8 mouse cellular contexts compared by ENCODE assay signal in genomic region chr5:65038811-65039571, GRCm38 (mm10). TPM values are rescaled to one million over a fixed set of nuclear protein-coding genes. Genes with fewer than 3 reads are reported as not detected.
DNase-seq lines count a peak whose midpoint lies in the region; ATAC-seq lines count a peak whose summit lies in the region.
"Had no signal": no experiment of that assay in that cellular context is flagged by ENCODE, and none has a peak within 500 bp of the region (broad histone marks: within the 10 kb centered on the region; RNA-seq: fewer than 3 reads in every experiment).

No protein-coding gene starts in this region.

- peaks cover 11% of the 10 kb centered on the region; the same call in 1 of the 2 replicates for H3K36me3 ChIP-seq in kidney, embryonic 16.5 days (ENCODE audit: insufficient read depth, low read length)

- H3K27ac ChIP-seq in kidney, embryonic 16.5 days (ENCODE audit: low read length): peak overlapping the region; percentile 68

- ATAC-seq in kidney, embryonic 16.5 days (ENCODE audit: low FRiP score, low TSS enrichment): peak; percentile 55
- ATAC-seq in megakaryocyte progenitor cell, adult 5-6 weeks (replicated peaks; ENCODE audit: poor library complexity): no peak

- H3K27me3 ChIP-seq in kidney, embryonic 16.5 days (ENCODE audit: insufficient read depth, low read length): no peaks in the 10 kb centered on the region

- H3K9ac ChIP-seq in kidney, embryonic 16.5 days (replicated peaks; ENCODE audit: low read length): no peak overlapping the region

- 60% methylated on average over 11 of the region's 11 CpGs for WGBS in kidney, embryonic 16.5 days

- DNase-seq in ovary, postnatal 36 days (ENCODE audit: low spot score): peak; percentile 39
- no peak for DNase-seq in ovary, postnatal 10 days (ENCODE audit: low spot score)
- peak; percentile 21 for DNase-seq in heart, adult 8-10 months (ENCODE audit: low spot score)
- DNase-seq in right cerebral cortex, postnatal 4 days: no peak
- DNase-seq in left cerebral cortex, postnatal 36 days (ENCODE audit: low spot score in 2 of 2): no peak

- no peak overlapping the region for H3K4me3 ChIP-seq in kidney, embryonic 16.5 days (ENCODE audit: low read length)

- no peaks in the 10 kb centered on the region for H3K9me3 ChIP-seq in kidney, embryonic 16.5 days (ENCODE audit: low read length)

- H3K4me1 ChIP-seq in kidney, embryonic 16.5 days (ENCODE audit: insufficient read depth, low read length): 0 out of 2 replicates have a peak, but pooled peaks cover 10% of the 10 kb centered on the region

- intact Hi-C loops in left cerebral cortex, postnatal 36 days (cut with DNase I): no loop called here

- no peak overlapping the region for H3K4me2 ChIP-seq in kidney, embryonic 16.5 days (replicated peaks; ENCODE audit: low read depth, low read length)

RNA-seq across cellular contexts. Expression of gene Tmem156, which starts 52.9 kb away (rescaled TPM):
- total RNA-seq in heart, adult 8-10 months (2022): under 1 TPM in 1 of 4 experiments, not detected in 3; 0.17 TPM
- polyA plus RNA-seq in kidney, embryonic 16.5 days (2015; fragmentation: Nextera tagmentation; extraction: Ambion mirVana): 0.17 and 0.28 TPM in 2 replicates
- under 1 TPM; 0.27 to 0.50 TPM for total RNA-seq in left cerebral cortex, postnatal 36 days (2021)
- 29.2 and 30.6 TPM in 2 replicates for total RNA-seq in megakaryocyte progenitor cell, adult 5-6 weeks (2015)
- total RNA-seq in megakaryocyte progenitor cell, adult 5-6 weeks (2017): 38.0 and 41.3 TPM in 2 replicates
- polyA plus RNA-seq: embryonic facial prominence, embryonic 11.5 days had no signal

Comparison
In these comparisons a context has a peak if more than half of its experiments do, and no peak if none do; other contexts are left out.
1. DNase-seq: peak in ovary, postnatal 36 days (single experiment) and heart, adult 8-10 months (single experiment); none in ovary, postnatal 10 days (single experiment), right cerebral cortex, postnatal 4 days (single experiment) and left cerebral cortex, postnatal 36 days (0 of 2).
2. RNA of gene Tmem156, which starts 52.9 kb away (total RNA-seq): 29.2 to 41.3 TPM in megakaryocyte progenitor cell, adult 5-6 weeks; 0.27 to 0.50 TPM in left cerebral cortex, postnatal 36 days and 0.17 TPM in heart, adult 8-10 months; every median in the first group is over 10 times any median in the second.